Mouse (Mus musculus) thymus, postnatal 10 days (tissue): ENCODE data around the gene Snai3.

Source experiments
- DNase-seq, 2 experiments: peaks; one replicate each; pipeline ENCODE4 v3.0.0; 2021; ENCODE audit warnings: low spot score in 2 of 2

Snai3 gene

GRCm38 (mm10) chr8:122430646-122431045 lies 29.9 kb downstream of the Snai3 start:
- no peak for DNase-seq

GRCm38 (mm10) chr8:122430058-122430636 lies 30.4 kb downstream of the Snai3 start:
- no peak for DNase-seq

- DNase-seq, result no peak
Measured at GRCm38 (mm10) chr8:122428163-122428562, 32.4 kb downstream of the Snai3 start.

- DNase-seq, result no peak
Measured at GRCm38 (mm10) chr8:122427607-122428006, 32.9 kb downstream of the Snai3 start.

GRCm38 (mm10) chr8:122426145-122426544 lies 34.4 kb downstream of the Snai3 start:
- no peak for DNase-seq

GRCm38 (mm10) chr8:122423659-122424058 lies 36.9 kb downstream of the Snai3 start:
- DNase-seq, result no peak

- DNase-seq, result no peak
Measured at GRCm38 (mm10) chr8:122423217-122423616, 37.3 kb downstream of the Snai3 start.

- DNase-seq, result no peak
Measured at GRCm38 (mm10) chr8:122421376-122422070, 39.0 kb downstream of the Snai3 start, which contains the start of gene Il17c. Il17c (plus strand) TSS chr8:122422020.

- no peak for DNase-seq
Measured at GRCm38 (mm10) chr8:122419881-122420555, 40.5 kb downstream of the Snai3 start.

GRCm38 (mm10) chr8:122415554-122415953 lies 45.0 kb downstream of the Snai3 start:
- DNase-seq, result no peak

GRCm38 (mm10) chr8:122414311-122414710 lies 46.2 kb downstream of the Snai3 start:
- DNase-seq, result no peak

GRCm38 (mm10) chr8:122407678-122408077 lies 52.9 kb downstream of the Snai3 start:
- DNase-seq, result no peak

- DNase-seq, result no peak
Measured at GRCm38 (mm10) chr8:122405146-122405805, 55.3 kb downstream of the Snai3 start.
